Mouse (Mus musculus) kidney, adult 2 months (tissue): ENCODE measurements at regions not wholly inside any gene's neighbourhood (a gene's known extent, or its start where the extent isn't known, plus 50 kb on each side); places are given as distances from the start of the nearest gene placed in this dataset.

Experiments
- CTCF ChIP-seq: fragments of 200-500 bp; conservative IDR thresholded peaks from 2 replicates; pipeline ENCODE4 v1.5.1; 2011; ENCODE audit warnings: low read depth, mild to moderate bottlenecking, control low read depth, low read length, moderate library complexity, mixed read lengths; ENCODE audit not compliant: insufficient read depth, insufficient read length
- POLR2A ChIP-seq: fragments of 200-500 bp; IDR thresholded peaks from one replicate; pipeline ENCODE4 v1.6.1; 2011; ENCODE audit warnings: low read depth, low read length, control low read depth

DNA sequence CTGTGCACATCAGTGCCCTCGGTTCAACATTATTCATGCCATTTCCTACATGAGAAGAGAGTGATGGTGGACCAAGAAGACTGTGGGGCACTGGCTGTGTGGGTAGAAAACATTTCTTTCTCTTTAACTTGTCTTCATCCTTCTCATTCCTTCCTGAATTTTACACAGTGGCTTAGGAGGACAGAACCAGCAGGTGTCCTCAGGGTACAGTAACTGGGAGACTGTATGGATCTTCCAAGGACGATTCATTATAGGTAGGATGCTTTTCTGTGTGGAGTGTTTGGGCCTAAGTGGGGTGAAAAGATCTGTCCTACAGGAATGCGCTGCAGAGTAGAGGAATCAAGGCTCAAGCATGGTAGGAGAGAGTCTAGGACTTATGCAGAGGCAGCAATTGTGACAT, 190.7 kb downstream of the Ttll7 start:
- TF ChIP-seq CTCF: no peak
- no peak for TF ChIP-seq POLR2A
